Mouse (Mus musculus) NIH3T3 (cell line): ENCODE measurements at regions not wholly inside any gene's neighbourhood (a gene's known extent, or its start where the extent isn't known, plus 50 kb on each side); places are given as distances from the start of the nearest gene placed in this dataset.

Experiments used
- DNase-seq: peaks from one replicate; pipeline ENCODE4 v3.0.0-alpha.2; 2012; ENCODE audit warnings: low read depth

GRCm38 (mm10) chr12:109539046-109539445 lies 61.1 kb downstream of the Rtl1 start:
- DNase-seq: no peak

GRCm38 (mm10) chr12:109538641-109539040 lies 61.5 kb downstream of the Rtl1 start:
- peak; percentile 54 for DNase-seq

- no peak for DNase-seq
Observed at GRCm38 (mm10) chr12:109536536-109536935, 63.6 kb downstream of the Rtl1 start.

GRCm38 (mm10) chr12:109532392-109532791 lies 67.7 kb downstream of the Rtl1 start:
- no peak for DNase-seq

GRCm38 (mm10) chr12:109531347-109532023 lies 68.6 kb downstream of the Rtl1 start:
- no peak for DNase-seq

GRCm38 (mm10) chr12:109530215-109531050 lies 69.7 kb downstream of the Rtl1 start:
- DNase-seq: no peak

- no peak for DNase-seq
Observed at GRCm38 (mm10) chr12:109529501-109529900, 70.6 kb downstream of the Rtl1 start.

- DNase-seq: no peak
Observed at GRCm38 (mm10) chr12:109528966-109529365, 71.2 kb downstream of the Rtl1 start.

- DNase-seq: peak; percentile 48
Observed at GRCm38 (mm10) chr12:109528263-109528545, 71.9 kb downstream of the Rtl1 start.

- no peak for DNase-seq
Observed at GRCm38 (mm10) chr12:109527414-109528262, 72.5 kb downstream of the Rtl1 start.

GRCm38 (mm10) chr12:109525613-109526012 lies 73.0 kb downstream of the Dlk1 start:
- no peak for DNase-seq

GRCm38 (mm10) chr12:109521199-109521780 lies 68.7 kb downstream of the Dlk1 start:
- DNase-seq: no peak

GRCm38 (mm10) chr12:109520414-109520813 lies 67.8 kb downstream of the Dlk1 start:
- no peak for DNase-seq

- DNase-seq: no peak
Observed at GRCm38 (mm10) chr12:109519838-109520237, 67.2 kb downstream of the Dlk1 start.

GRCm38 (mm10) chr12:109518413-109519021 lies 65.9 kb downstream of the Dlk1 start:
- no peak for DNase-seq

GRCm38 (mm10) chr12:109517764-109518163 lies 65.1 kb downstream of the Dlk1 start:
- DNase-seq: no peak

- no peak for DNase-seq
Observed at GRCm38 (mm10) chr12:109516961-109517360, 64.3 kb downstream of the Dlk1 start.

- DNase-seq: no peak
Observed at GRCm38 (mm10) chr12:109514292-109514818, 61.7 kb downstream of the Dlk1 start.
